Mouse (Mus musculus): ENCODE measurements at regions not wholly inside any gene's neighbourhood (a gene's known extent, or its start where the extent isn't known, plus 50 kb on each side); places are given as distances from the start of the nearest gene placed in this dataset.

- DNase-seq, result no peak
Measured at GRCm38 (mm10) chr9:100404426-100404825, 82.2 kb downstream of the Il20rb start.

- no peak for DNase-seq
Measured at GRCm38 (mm10) chr9:100400366-100400765, 86.2 kb downstream of the Il20rb start.

GRCm38 (mm10) chr9:100396340-100396910 is 90.2 kb downstream of the Il20rb start:
- DNase-seq, result no peak

- DNase-seq, result peak; percentile 74
Measured at GRCm38 (mm10) chr9:100395711-100396110, 90.9 kb downstream of the Il20rb start.

- no peak for DNase-seq
Measured at GRCm38 (mm10) chr9:100394632-100395031, 92.0 kb downstream of the Il20rb start.

GRCm38 (mm10) chr9:100394166-100394565 is 92.4 kb downstream of the Il20rb start:
- DNase-seq, result no peak

GRCm38 (mm10) chr9:100392262-100392661 is 94.3 kb downstream of the Il20rb start:
- DNase-seq, result no peak

- no peak for DNase-seq
Measured at GRCm38 (mm10) chr9:100391566-100392213, 94.9 kb downstream of the Il20rb start.

- DNase-seq, result no peak
Measured at GRCm38 (mm10) chr9:100388393-100388792, 98.2 kb downstream of the Il20rb start.

GRCm38 (mm10) chr9:100387171-100387685 is 99.4 kb downstream of the Il20rb start:
- no peak for DNase-seq

GRCm38 (mm10) chr9:100382492-100382891 is 104.1 kb downstream of the Il20rb start:
- peak; percentile 62 for DNase-seq

- DNase-seq, result no peak
Measured at GRCm38 (mm10) chr9:100369921-100370320, 116.7 kb downstream of the Il20rb start.

GRCm38 (mm10) chr9:100366816-100367215 is 119.8 kb downstream of the Il20rb start:
- no peak for DNase-seq

GRCm38 (mm10) chr9:100359934-100360716 is 126.5 kb downstream of the Il20rb start:
- DNase-seq, result peak; percentile 7

- no peak for DNase-seq
Measured at GRCm38 (mm10) chr9:100357553-100357952, 129.0 kb downstream of the Il20rb start.

GRCm38 (mm10) chr9:100340796-100341195 is 145.8 kb downstream of the Il20rb start:
- DNase-seq, result no peak

GRCm38 (mm10) chr9:100307765-100308164 is 178.8 kb downstream of the Il20rb start:
- DNase-seq, result no peak

GRCm38 (mm10) chr9:100307364-100307763 is 179.2 kb downstream of the Il20rb start:
- DNase-seq, result no peak

- no peak for DNase-seq
Measured at GRCm38 (mm10) chr9:100303762-100304161, 182.8 kb downstream of the Il20rb start.

GRCm38 (mm10) chr9:100301613-100302012 is 185.0 kb downstream of the Il20rb start:
- no peak for DNase-seq

- no peak for DNase-seq
Measured at GRCm38 (mm10) chr9:100277361-100277760, 209.2 kb downstream of the Il20rb start.

GRCm38 (mm10) chr9:100266528-100267387 is 219.8 kb downstream of the Il20rb start:
- DNase-seq, result no peak

GRCm38 (mm10) chr9:100252409-100252808 is 234.2 kb downstream of the Il20rb start:
- no peak for DNase-seq

All from liver (tissue).